Mouse (Mus musculus): Measurements from ENCODE around the gene Als2.

DNA sequence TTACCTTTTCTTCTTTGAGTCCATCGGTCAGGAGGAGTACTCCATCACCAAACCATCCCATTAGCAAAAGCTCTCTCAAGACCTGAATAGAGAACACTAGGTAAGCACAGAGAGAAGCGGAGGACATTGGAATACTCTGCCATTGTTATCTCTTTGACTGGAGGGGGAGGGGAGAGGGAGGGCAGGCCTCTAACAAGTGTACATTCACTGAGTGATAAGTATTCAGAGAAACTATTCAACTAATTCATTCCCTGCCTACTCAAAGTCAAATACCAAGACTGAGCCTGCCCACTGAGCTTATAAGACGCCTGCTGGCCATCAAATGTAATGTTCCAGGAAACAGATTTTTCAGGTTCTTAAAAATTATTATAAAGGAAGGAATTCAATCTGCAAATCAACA lies 16.7 kb downstream of the Als2 start:
- TF ChIP-seq CTCF (IDR thresholded peaks at IDR 0.05; ENCODE audit: low read depth) (no peak), EP300 (IDR thresholded peaks at IDR 0.05; ENCODE audit: low read depth) (no peak)
